Mouse (Mus musculus): ENCODE results near the gene Tdg. TPM values are rescaled to one million over a fixed set of nuclear protein-coding genes. Genes with fewer than 3 reads are reported as not detected.
A peak's percentile ranks its signal among the peaks of the same experiment; 100 is the strongest.

Tdg gene
- polyA plus RNA-seq, 1 experiment = 6.2 TPM

- H3K4me1 ChIP-seq (ENCODE audit: control insufficient read depth, insufficient read depth, low read length) = no peaks in the 10 kb centered on the region
- no peak overlapping the region for H3K4me3 ChIP-seq (ENCODE audit: control insufficient read depth, low read depth, low read length)
- H3K27ac ChIP-seq (ENCODE audit: control insufficient read depth, insufficient read depth, low read depth, low read length) = no peak overlapping the region
- H3K36me3 ChIP-seq (ENCODE audit: control insufficient read depth, insufficient read depth, low read length) = no peaks in the 10 kb centered on the region
- TF ChIP-seq CTCF (IDR thresholded peaks at IDR 0.05; ENCODE audit: control insufficient read depth, insufficient read depth, insufficient replicate concordance, low read depth, low read length) (no peak), POLR2A (IDR thresholded peaks at IDR 0.05; ENCODE audit: control insufficient read depth, low read depth, low read length) (no peak)
- H3K27me3 ChIP-seq (ENCODE audit: control insufficient read depth, insufficient read depth, low read length) = no peaks in the 10 kb centered on the region
Observed at GRCm38 (mm10) chr10:82685440-82685839, 55.8 kb downstream of the Tdg start.

GRCm38 (mm10) chr10:82689681-82690211 is 60.1 kb downstream of the Tdg start:
- H3K36me3 ChIP-seq (ENCODE audit: control insufficient read depth, insufficient read depth, low read length) = no peaks in the 10 kb centered on the region
- H3K27ac ChIP-seq (ENCODE audit: control insufficient read depth, insufficient read depth, low read depth, low read length) = no peak overlapping the region
- H3K4me1 ChIP-seq (ENCODE audit: control insufficient read depth, insufficient read depth, low read length) = no peaks in the 10 kb centered on the region
- no peak overlapping the region for H3K4me3 ChIP-seq (ENCODE audit: control insufficient read depth, low read depth, low read length)
- H3K27me3 ChIP-seq (ENCODE audit: control insufficient read depth, insufficient read depth, low read length) = no peaks in the 10 kb centered on the region
- no peak for TF ChIP-seq CTCF (IDR thresholded peaks at IDR 0.05; ENCODE audit: control insufficient read depth, insufficient read depth, insufficient replicate concordance, low read depth, low read length)
- no peak for TF ChIP-seq POLR2A (IDR thresholded peaks at IDR 0.05; ENCODE audit: control insufficient read depth, low read depth, low read length)

- Histone ChIP-seq H3K36me3 (ENCODE audit: control insufficient read depth, insufficient read depth, low read length) (no peaks in the 10 kb centered on the region), H3K27me3 (ENCODE audit: control insufficient read depth, insufficient read depth, low read length) (no peaks in the 10 kb centered on the region), H3K4me3 (ENCODE audit: control insufficient read depth, low read depth, low read length) (no peak within 1 kb of the TSS), H3K4me1 (ENCODE audit: control insufficient read depth, insufficient read depth, low read length) (no peaks in the 10 kb centered on the region), H3K27ac (ENCODE audit: control insufficient read depth, insufficient read depth, low read depth, low read length) (no peak within 1 kb of the TSS)
- TF ChIP-seq CTCF (IDR thresholded peaks at IDR 0.05; ENCODE audit: control insufficient read depth, insufficient read depth, insufficient replicate concordance, low read depth, low read length) (no peak), POLR2A (IDR thresholded peaks at IDR 0.05; ENCODE audit: control insufficient read depth, low read depth, low read length) (no peak)
Observed at GRCm38 (mm10) chr10:82690494-82690893, 60.9 kb downstream of the Tdg start, which contains the start of gene Glt8d2. Gene Glt8d2 (minus strand): TSS chr10:82690650.

- H3K4me3 ChIP-seq (ENCODE audit: control insufficient read depth, low read depth, low read length) = peak within 1 kb of the TSS; percentile 60
- H3K27me3 ChIP-seq (ENCODE audit: control insufficient read depth, insufficient read depth, low read length) = no peaks in the 10 kb centered on the region
- TF ChIP-seq CTCF (IDR thresholded peaks at IDR 0.05; ENCODE audit: control insufficient read depth, insufficient read depth, insufficient replicate concordance, low read depth, low read length) (no peak), POLR2A (IDR thresholded peaks at IDR 0.05; ENCODE audit: control insufficient read depth, low read depth, low read length) (no peak)
- H3K4me1 ChIP-seq (ENCODE audit: control insufficient read depth, insufficient read depth, low read length) = peaks cover 5% of the 10 kb centered on the region
- no peaks in the 10 kb centered on the region for H3K36me3 ChIP-seq (ENCODE audit: control insufficient read depth, insufficient read depth, low read length)
- H3K27ac ChIP-seq (ENCODE audit: control insufficient read depth, insufficient read depth, low read depth, low read length) = no peak within 1 kb of the TSS; the same call in 1 of the 2 replicates
Observed at GRCm38 (mm10) chr10:82695956-82696355, 66.3 kb downstream of the Tdg start, which contains the start of gene Hcfc2. Gene Hcfc2 (plus strand): TSS chr10:82696160.

GRCm38 (mm10) chr10:82696453-82697079 is 66.9 kb downstream of the Tdg start:
- Histone ChIP-seq H3K4me1 (ENCODE audit: control insufficient read depth, insufficient read depth, low read length) (peaks cover 5% of the 10 kb centered on the region), H3K36me3 (ENCODE audit: control insufficient read depth, insufficient read depth, low read length) (no peaks in the 10 kb centered on the region), H3K27me3 (ENCODE audit: control insufficient read depth, insufficient read depth, low read length) (no peaks in the 10 kb centered on the region), H3K27ac (ENCODE audit: control insufficient read depth, insufficient read depth, low read depth, low read length) (no peak overlapping the region; the same call in 1 of the 2 replicates), H3K4me3 (ENCODE audit: control insufficient read depth, low read depth, low read length) (peak overlapping the region; percentile 60)
- no peak for TF ChIP-seq CTCF (IDR thresholded peaks at IDR 0.05; ENCODE audit: control insufficient read depth, insufficient read depth, insufficient replicate concordance, low read depth, low read length)
- no peak for TF ChIP-seq POLR2A (IDR thresholded peaks at IDR 0.05; ENCODE audit: control insufficient read depth, low read depth, low read length)

GRCm38 (mm10) chr10:82697305-82697898 is 67.8 kb downstream of the Tdg start:
- H3K4me3 ChIP-seq (ENCODE audit: control insufficient read depth, low read depth, low read length) = peak overlapping the region; percentile 41; the same call in 1 of the 2 replicates
- H3K27me3 ChIP-seq (ENCODE audit: control insufficient read depth, insufficient read depth, low read length) = no peaks in the 10 kb centered on the region
- peaks cover 5% of the 10 kb centered on the region for H3K4me1 ChIP-seq (ENCODE audit: control insufficient read depth, insufficient read depth, low read length)
- H3K27ac ChIP-seq (ENCODE audit: control insufficient read depth, insufficient read depth, low read depth, low read length) = no peak overlapping the region
- 0 out of 2 replicates have a peak, but pooled peaks have one; percentile 6 for TF ChIP-seq POLR2A (IDR thresholded peaks at IDR 0.05; ENCODE audit: control insufficient read depth, low read depth, low read length)
- no peak for TF ChIP-seq CTCF (IDR thresholded peaks at IDR 0.05; ENCODE audit: control insufficient read depth, insufficient read depth, insufficient replicate concordance, low read depth, low read length)
- H3K36me3 ChIP-seq (ENCODE audit: control insufficient read depth, insufficient read depth, low read length) = no peaks in the 10 kb centered on the region; the same call in 1 of the 2 replicates

GRCm38 (mm10) chr10:82698712-82699261 is 69.2 kb downstream of the Tdg start:
- TF ChIP-seq CTCF (IDR thresholded peaks at IDR 0.05; ENCODE audit: control insufficient read depth, insufficient read depth, insufficient replicate concordance, low read depth, low read length) (no peak), POLR2A (IDR thresholded peaks at IDR 0.05; ENCODE audit: control insufficient read depth, low read depth, low read length) (peak; percentile 81)
- Histone ChIP-seq H3K4me1 (ENCODE audit: control insufficient read depth, insufficient read depth, low read length) (peaks cover 5% of the 10 kb centered on the region), H3K27ac (ENCODE audit: control insufficient read depth, insufficient read depth, low read depth, low read length) (peak overlapping the region; percentile 91), H3K4me3 (ENCODE audit: control insufficient read depth, low read depth, low read length) (peak overlapping the region; percentile 90), H3K36me3 (ENCODE audit: control insufficient read depth, insufficient read depth, low read length) (no peaks in the 10 kb centered on the region; the same call in 1 of the 2 replicates), H3K27me3 (ENCODE audit: control insufficient read depth, insufficient read depth, low read length) (no peaks in the 10 kb centered on the region)
